Mouse (Mus musculus) ES-E14 (cell line): Measurements from ENCODE around the gene Rasgef1c.

ENCODE experiments used
- CHD2 ChIP-seq: IDR thresholded peaks from 2 replicates; pipeline ENCODE4 v1.6.1; 2014; ENCODE audit warnings: mild to moderate bottlenecking, low read depth, low read length, inconsistent platforms
- HCFC1 ChIP-seq: IDR thresholded peaks from 2 replicates; pipeline ENCODE4 v1.6.1; 2012; ENCODE audit warnings: low read length, inconsistent platforms, borderline replicate concordance; ENCODE audit not compliant: insufficient read depth
- MAFK ChIP-seq: IDR thresholded peaks from 2 replicates; pipeline ENCODE4 v1.6.1; 2014; ENCODE audit warnings: mild to moderate bottlenecking, low read depth, low read length, inconsistent platforms; ENCODE audit not compliant: insufficient read depth
- ZC3H11A ChIP-seq: IDR thresholded peaks from 2 replicates; pipeline ENCODE4 v1.6.1; 2012; ENCODE audit warnings: low read depth, mild to moderate bottlenecking, inconsistent platforms, low read length, borderline replicate concordance
- ZNF384 ChIP-seq: IDR thresholded peaks from 2 replicates; pipeline ENCODE4 v1.6.1; 2012; ENCODE audit warnings: low read depth, low read length, inconsistent platforms

DNA sequence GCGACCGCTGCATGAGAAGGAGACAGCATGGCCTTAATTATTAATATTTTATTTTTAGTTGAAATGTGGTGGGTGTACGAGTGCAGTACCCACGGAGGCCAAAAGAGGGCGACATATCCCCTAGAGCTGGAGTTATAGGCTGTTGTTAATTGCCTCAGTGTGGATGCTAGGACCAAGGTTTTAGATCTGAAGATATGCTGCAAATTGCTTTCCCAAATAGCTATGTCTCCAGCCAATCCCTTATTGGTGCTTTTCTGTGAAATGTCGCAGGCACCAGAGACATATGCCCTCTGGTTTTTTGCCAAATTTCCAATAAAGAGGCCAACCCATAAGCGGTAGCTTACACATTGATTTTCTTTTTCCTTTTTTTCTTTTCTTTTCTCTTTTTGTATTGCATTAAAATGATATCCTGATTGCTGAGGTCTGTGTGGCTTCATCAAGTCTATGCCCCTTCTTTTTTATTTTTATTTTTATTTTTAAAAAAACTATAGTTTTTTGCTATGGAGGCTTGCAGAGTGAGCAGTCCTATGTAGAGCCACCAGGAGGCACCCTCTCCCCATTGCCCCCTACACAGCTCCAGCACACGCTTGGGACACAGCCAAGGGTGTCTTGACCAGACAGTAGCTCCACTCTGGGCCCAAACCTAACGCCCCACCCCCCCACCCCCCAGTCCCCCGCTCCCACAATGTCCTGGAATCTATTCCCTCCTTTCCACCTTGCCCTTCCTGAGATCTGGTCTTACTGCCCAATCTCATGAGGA, 84.8 kb downstream of the Rasgef1c start:
- TF ChIP-seq HCFC1, result no peak
- no peak for TF ChIP-seq ZNF384
- TF ChIP-seq CHD2, result no peak
- TF ChIP-seq MAFK, result no peak
- peak; percentile 70 for TF ChIP-seq ZC3H11A
